Mouse (Mus musculus): ENCODE measurements around the gene Zfyve1. TPM values are rescaled to one million over a fixed set of nuclear protein-coding genes. Genes with fewer than 3 reads are reported as not detected.

The Zfyve1 gene
- polyA plus RNA-seq (2012; rRNA removed) (31.5 and 33.8 TPM in 2 replicates), polyA plus RNA-seq (2014; fragmentation: Nextera tagmentation; extraction: Ambion mirVana) (17.0 and 17.2 TPM in 2 replicates)

GRCm38 (mm10) chr12:83597025-83597501 is at the start of gene Zfyve1:
Gene Zfyve1 (minus strand): TSS chr12:83597222.
- no peak for TF ChIP-seq POLR2A (IDR thresholded peaks at IDR 0.05; ENCODE audit: borderline replicate concordance, extremely low read depth, insufficient read depth, insufficient read length)
- 0% methylated on average over 21 of the region's 28 CpGs for WGBS
- Histone ChIP-seq H3K27ac (replicated peaks; ENCODE audit: low read depth, low read length) (peak within 1 kb of the TSS; percentile 72), H3K36me3 (ENCODE audit: control insufficient read depth, insufficient read depth, low read length) (peaks cover 28% of the 10 kb centered on the region), H3K27me3 (ENCODE audit: control insufficient read depth, insufficient read depth, low read length) (no peaks in the 10 kb centered on the region), H3K4me2 (replicated peaks; ENCODE audit: low read depth, low read length, severe bottlenecking) (peak within 1 kb of the TSS; percentile 63), H3K9ac (ENCODE audit: low read depth, low read length, severe bottlenecking) (peak within 1 kb of the TSS; percentile 86), H3K4me1 (ENCODE audit: control insufficient read depth, insufficient read depth, low read length) (0 out of 2 replicates have a peak, but pooled peaks cover 4% of the 10 kb centered on the region), H3K9me3 (ENCODE audit: control insufficient read depth, low read length) (no peaks in the 10 kb centered on the region), H3K4me3 (replicated peaks; ENCODE audit: low read length) (peak within 1 kb of the TSS; percentile 75)
- DNase-seq (ENCODE audit: low spot score) (peak; percentile 98), ATAC-seq (ENCODE audit: low FRiP score, low read depth) (peak; percentile 98)

DNA sequence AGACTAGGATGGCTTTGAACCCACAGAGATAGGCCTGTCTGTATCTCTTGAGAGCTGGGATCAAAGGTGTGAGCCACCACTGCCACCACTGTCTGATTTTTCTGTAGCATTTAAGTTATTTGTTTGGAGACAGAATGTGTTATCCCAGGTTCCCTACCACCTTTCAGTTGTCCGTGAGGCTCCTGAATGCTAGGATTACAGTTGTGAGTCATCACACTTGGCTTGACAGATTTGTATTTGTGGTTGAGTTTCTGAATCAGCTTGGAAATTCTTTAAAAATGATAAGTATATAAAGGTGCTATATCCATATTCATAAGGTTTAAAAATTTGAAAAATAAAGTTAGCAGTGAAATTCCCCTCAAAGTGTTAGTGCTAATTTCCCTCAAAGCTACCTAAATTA is 46.1 kb upstream of the Zfyve1 start:
- Histone ChIP-seq H3K9me3 (ENCODE audit: control insufficient read depth, low read length) (no peaks in the 10 kb centered on the region), H3K9ac (ENCODE audit: low read depth, low read length, severe bottlenecking) (no peak overlapping the region), H3K27me3 (ENCODE audit: control insufficient read depth, insufficient read depth, low read length) (no peaks in the 10 kb centered on the region), H3K4me3 (replicated peaks; ENCODE audit: low read length) (no peak overlapping the region), H3K27ac (replicated peaks; ENCODE audit: low read depth, low read length) (no peak overlapping the region), H3K36me3 (ENCODE audit: control insufficient read depth, insufficient read depth, low read length) (peaks cover 52% of the 10 kb centered on the region), H3K4me1 (ENCODE audit: control insufficient read depth, insufficient read depth, low read length) (no peaks in the 10 kb centered on the region), H3K4me2 (replicated peaks; ENCODE audit: low read depth, low read length, severe bottlenecking) (no peak overlapping the region)
- TF ChIP-seq POLR2A (IDR thresholded peaks at IDR 0.05; ENCODE audit: borderline replicate concordance, extremely low read depth, insufficient read depth, insufficient read length), result no peak
- ATAC-seq (ENCODE audit: low FRiP score, low read depth), result no peak
- no peak for DNase-seq (ENCODE audit: low spot score)
- 86% methylated on average over 1 of the region's 1 CpGs for WGBS

- Histone ChIP-seq H3K4me1 (ENCODE audit: control insufficient read depth, insufficient read depth, low read length) (no peaks in the 10 kb centered on the region), H3K36me3 (ENCODE audit: control insufficient read depth, insufficient read depth, low read length) (peaks cover 57% of the 10 kb centered on the region), H3K9me3 (ENCODE audit: control insufficient read depth, low read length) (no peaks in the 10 kb centered on the region), H3K27ac (replicated peaks; ENCODE audit: low read depth, low read length) (no peak overlapping the region), H3K4me2 (replicated peaks; ENCODE audit: low read depth, low read length, severe bottlenecking) (no peak overlapping the region), H3K9ac (ENCODE audit: low read depth, low read length, severe bottlenecking) (no peak overlapping the region), H3K27me3 (ENCODE audit: control insufficient read depth, insufficient read depth, low read length) (no peaks in the 10 kb centered on the region), H3K4me3 (replicated peaks; ENCODE audit: low read length) (no peak overlapping the region)
- 96% methylated on average over 2 of the region's 2 CpGs for WGBS
- ATAC-seq (ENCODE audit: low FRiP score, low read depth) (no peak), DNase-seq (ENCODE audit: low spot score) (no peak)
- TF ChIP-seq POLR2A (IDR thresholded peaks at IDR 0.05; ENCODE audit: borderline replicate concordance, extremely low read depth, insufficient read depth, insufficient read length), result no peak
These were observed 44.2 kb upstream of the Zfyve1 start for GRCm38 (mm10) chr12:83641233-83641632.

GRCm38 (mm10) chr12:83633807-83634206 is 36.8 kb upstream of the Zfyve1 start:
- peaks cover 5% of the 10 kb centered on the region for H3K4me1 ChIP-seq (ENCODE audit: control insufficient read depth, insufficient read depth, low read length)
- H3K4me3 ChIP-seq (replicated peaks; ENCODE audit: low read length), result peak overlapping the region; percentile 77
- DNase-seq (ENCODE audit: low spot score) (no peak), ATAC-seq (ENCODE audit: low FRiP score, low read depth) (no peak)
- TF ChIP-seq POLR2A (IDR thresholded peaks at IDR 0.05; ENCODE audit: borderline replicate concordance, extremely low read depth, insufficient read depth, insufficient read length), result no peak
- H3K4me2 ChIP-seq (replicated peaks; ENCODE audit: low read depth, low read length, severe bottlenecking), result peak overlapping the region; percentile 62
- H3K27ac ChIP-seq (replicated peaks; ENCODE audit: low read depth, low read length), result no peak overlapping the region
- H3K9me3 ChIP-seq (ENCODE audit: control insufficient read depth, low read length), result no peaks in the 10 kb centered on the region
- H3K9ac ChIP-seq (ENCODE audit: low read depth, low read length, severe bottlenecking), result no peak overlapping the region
- H3K36me3 ChIP-seq (ENCODE audit: control insufficient read depth, insufficient read depth, low read length), result peaks cover 33% of the 10 kb centered on the region
- no peaks in the 10 kb centered on the region for H3K27me3 ChIP-seq (ENCODE audit: control insufficient read depth, insufficient read depth, low read length)
- WGBS, result 42% methylated on average over 2 of the region's 2 CpGs

DNA sequence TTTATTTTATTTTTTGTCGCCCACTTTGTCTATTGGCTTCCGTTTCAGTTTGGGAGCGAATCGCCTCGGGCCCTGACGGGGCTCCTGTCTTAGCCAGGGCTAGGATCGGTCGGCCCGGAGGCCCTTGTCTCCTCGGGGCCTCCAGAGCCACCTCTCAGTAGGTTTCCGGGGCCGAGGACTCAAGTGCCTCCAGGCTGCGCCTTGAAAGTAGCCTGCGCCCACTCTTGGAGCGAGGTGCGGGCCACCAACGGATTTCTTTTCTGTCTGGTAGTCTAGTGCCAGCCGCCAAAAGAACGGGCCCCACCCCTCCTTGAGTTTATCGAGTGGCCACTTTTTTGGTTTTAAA is 35.6 kb upstream of the Zfyve1 start:
- Histone ChIP-seq H3K27me3 (ENCODE audit: control insufficient read depth, insufficient read depth, low read length) (no peaks in the 10 kb centered on the region), H3K4me3 (replicated peaks; ENCODE audit: low read length) (peak overlapping the region; percentile 77), H3K9me3 (ENCODE audit: control insufficient read depth, low read length) (no peaks in the 10 kb centered on the region), H3K9ac (ENCODE audit: low read depth, low read length, severe bottlenecking) (peak overlapping the region; percentile 90), H3K4me2 (replicated peaks; ENCODE audit: low read depth, low read length, severe bottlenecking) (peak overlapping the region; percentile 62), H3K4me1 (ENCODE audit: control insufficient read depth, insufficient read depth, low read length) (peaks cover 5% of the 10 kb centered on the region), H3K27ac (replicated peaks; ENCODE audit: low read depth, low read length) (peak overlapping the region; percentile 97), H3K36me3 (ENCODE audit: control insufficient read depth, insufficient read depth, low read length) (peaks cover 26% of the 10 kb centered on the region)
- WGBS, result under 1% methylated on average over 20 of the region's 20 CpGs
- DNase-seq (ENCODE audit: low spot score), result no peak
- no peak for TF ChIP-seq POLR2A (IDR thresholded peaks at IDR 0.05; ENCODE audit: borderline replicate concordance, extremely low read depth, insufficient read depth, insufficient read length)
- ATAC-seq (ENCODE audit: low FRiP score, low read depth), result peak; percentile 14; the same call in 1 of the 2 replicates
